Mouse (Mus musculus): ENCODE data around the gene Timp3.

GRCm38 (mm10) chr10:86319526-86319925 lies 19.4 kb downstream of the Timp3 start:
- TF ChIP-seq CTCF (IDR thresholded peaks at IDR 0.05; ENCODE audit: low read depth, low read length) (no peak), POLR2A (IDR thresholded peaks at IDR 0.05; ENCODE audit: borderline replicate concordance, low read depth, low read length) (no peak)

Measured in bone marrow macrophage, adult 2 months (primary cell).